Mouse (Mus musculus): ENCODE results near the gene Ankdd1b. TPM values are rescaled to one million over a fixed set of nuclear protein-coding genes. Genes with fewer than 3 reads are reported as not detected.

Gene Ankdd1b
- total RNA-seq, 2 experiments from 2014 or later: 0.32 TPM; not detected in 1

- no peak for DNase-seq
These were observed 16.7 kb downstream of the Ankdd1b start for GRCm38 (mm10) chr13:96454288-96454687.

- no peak for DNase-seq
These were observed 18.4 kb downstream of the Ankdd1b start for GRCm38 (mm10) chr13:96452621-96453020.

GRCm38 (mm10) chr13:96451386-96452140 lies 19.4 kb downstream of the Ankdd1b start:
- DNase-seq: no peak

- DNase-seq: no peak
These were observed 20.1 kb downstream of the Ankdd1b start for GRCm38 (mm10) chr13:96450869-96451268.

- DNase-seq: no peak
These were observed 20.7 kb downstream of the Ankdd1b start for GRCm38 (mm10) chr13:96450205-96450856.

- no peak for DNase-seq
These were observed 30.6 kb downstream of the Ankdd1b start for GRCm38 (mm10) chr13:96440436-96440835.

- no peak for DNase-seq
These were observed 34.1 kb downstream of the Ankdd1b start for GRCm38 (mm10) chr13:96436921-96437320.

- DNase-seq: no peak
These were observed 35.2 kb downstream of the Ankdd1b start for GRCm38 (mm10) chr13:96435793-96436192.

- DNase-seq: no peak
These were observed 36.1 kb downstream of the Ankdd1b start for GRCm38 (mm10) chr13:96434899-96435331.

GRCm38 (mm10) chr13:96433648-96434190 lies 37.3 kb downstream of the Ankdd1b start:
- no peak for DNase-seq

- DNase-seq: no peak
These were observed 38.0 kb downstream of the Ankdd1b start for GRCm38 (mm10) chr13:96433041-96433440.

- DNase-seq: no peak
These were observed 38.6 kb downstream of the Ankdd1b start for GRCm38 (mm10) chr13:96432376-96432811.

- peak; percentile 84 for DNase-seq
These were observed 39.3 kb downstream of the Ankdd1b start for GRCm38 (mm10) chr13:96431595-96432156.

- no peak for DNase-seq
These were observed 42.5 kb downstream of the Ankdd1b start for GRCm38 (mm10) chr13:96428531-96428930.

- DNase-seq: no peak
These were observed 45.0 kb downstream of the Ankdd1b start for GRCm38 (mm10) chr13:96426044-96426443.

GRCm38 (mm10) chr13:96424496-96425274 lies 46.3 kb downstream of the Ankdd1b start:
- DNase-seq: no peak

GRCm38 (mm10) chr13:96421230-96421629 lies 49.8 kb downstream of the Ankdd1b start:
- DNase-seq: no peak

GRCm38 (mm10) chr13:96418487-96418886 lies 52.5 kb downstream of the Ankdd1b start:
- no peak for DNase-seq

- DNase-seq: no peak
These were observed 53.7 kb downstream of the Ankdd1b start for GRCm38 (mm10) chr13:96417261-96417813.

- no peak for DNase-seq
These were observed 54.6 kb downstream of the Ankdd1b start for GRCm38 (mm10) chr13:96416380-96416779.

GRCm38 (mm10) chr13:96414384-96414783 lies 56.6 kb downstream of the Ankdd1b start:
- DNase-seq: no peak

GRCm38 (mm10) chr13:96408786-96409185 lies 62.2 kb downstream of the Ankdd1b start:
- no peak for DNase-seq
